Mouse (Mus musculus) left cerebral cortex, postnatal 36 days (tissue): ENCODE results near the gene Kifc3. TPM values are rescaled to one million over a fixed set of nuclear protein-coding genes. Genes with fewer than 3 reads are reported as not detected.

Experiments
- DNase-seq, 2 experiments: peaks; one replicate each; pipeline ENCODE4 v3.0.0; 2021 to 2022; ENCODE audit warnings: low spot score in 2 of 2, mixed read lengths in 1 of 2
- intact Hi-C: fragments of 180-260 bp; cut with DNase I; formaldehyde crosslinking; loops from one replicate; pipeline ENCODE4 v1.15.1; 2025
- total RNA-seq, 2 experiments: library from RNA; stranded (reverse); gene quantifications; 2 replicates each; pipeline ENCODE4 v1.2.3; 2021

Kifc3 gene
- total RNA-seq, 2 experiments from 2014 or later = 51.8 to 59.0 TPM

DNA sequence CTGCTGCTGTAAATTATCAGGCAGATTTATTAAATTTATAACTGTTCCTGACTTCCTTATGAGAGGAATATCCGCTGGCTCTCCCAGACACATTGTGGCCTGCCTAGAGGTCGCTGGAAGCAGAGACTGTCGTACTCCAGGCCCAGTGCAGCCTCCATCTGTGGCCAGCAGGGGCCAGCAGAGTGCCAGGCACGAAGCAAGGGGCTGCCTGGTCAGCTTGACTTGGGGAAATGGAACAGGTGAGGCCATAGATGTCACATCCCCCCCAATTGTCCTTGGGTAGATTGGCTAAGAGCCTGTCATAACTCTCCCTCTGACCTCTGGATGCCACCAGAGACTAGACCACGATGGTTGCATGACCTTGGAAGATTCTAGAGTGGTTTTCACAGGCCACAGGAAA lies 103.6 kb downstream of the Kifc3 start:
- intact Hi-C loops = no loop called here

DNA sequence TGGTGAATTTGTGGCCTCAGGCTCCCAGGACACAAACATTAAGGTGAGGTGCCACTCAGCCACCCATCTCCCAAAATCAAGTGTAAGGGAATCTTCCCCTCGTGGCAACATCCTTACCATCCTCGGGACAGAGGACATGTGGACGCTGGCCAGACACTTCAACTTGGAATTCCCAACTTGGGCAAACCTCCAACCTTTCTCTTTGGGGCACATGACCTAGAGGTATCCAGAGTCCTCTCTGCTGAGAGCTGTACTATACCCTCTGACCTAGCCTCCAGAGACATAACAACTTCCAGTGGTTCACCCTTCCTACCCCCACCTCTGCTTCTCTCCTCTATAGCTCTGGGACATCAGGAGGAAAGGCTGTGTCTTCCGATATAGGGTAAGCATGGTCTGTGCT lies 109.0 kb downstream of the Kifc3 start:
- intact Hi-C loops = no loop called here
- no peak for DNase-seq

More for the DNA sequence above, 103.6 kb downstream of the Kifc3 start:
- peak; percentile 65 to 66 for DNase-seq

DNA sequence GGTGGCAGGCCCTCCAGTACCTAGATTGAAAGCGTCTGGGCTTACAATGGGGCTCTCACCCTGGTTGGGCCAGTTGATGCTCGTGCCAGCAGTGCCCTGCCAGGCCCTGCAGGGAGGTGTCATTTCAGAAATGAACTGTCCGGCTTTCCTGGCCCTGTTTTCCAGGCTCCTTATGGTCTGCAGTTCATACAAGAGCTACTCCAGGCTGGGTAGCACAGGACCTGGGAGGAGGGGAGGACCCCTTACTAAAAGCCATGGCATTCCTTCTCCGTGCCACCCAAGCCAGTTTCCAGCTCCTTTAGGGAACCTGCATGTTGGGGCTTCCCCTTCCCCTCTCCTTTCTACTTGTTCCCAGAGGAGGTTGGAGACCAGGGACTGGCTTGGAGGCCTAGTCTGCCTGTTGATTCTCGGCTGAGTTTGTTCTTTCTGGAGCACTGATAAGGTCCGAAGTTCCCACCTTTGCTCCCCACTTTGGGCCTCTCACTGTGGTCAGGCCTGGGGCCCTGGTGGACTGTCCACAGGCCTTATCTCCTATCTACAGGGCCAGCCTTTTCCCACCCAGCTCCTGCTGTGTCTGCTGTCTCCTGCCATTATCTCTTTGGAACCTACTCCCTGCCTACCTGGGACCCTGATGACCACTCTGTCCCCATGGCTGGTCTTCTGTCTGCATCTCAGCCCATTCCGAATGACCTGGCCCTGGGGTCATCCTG lies 117.0 kb downstream of the Kifc3 start:
- intact Hi-C loops = no loop called here
- no peak for DNase-seq

DNA sequence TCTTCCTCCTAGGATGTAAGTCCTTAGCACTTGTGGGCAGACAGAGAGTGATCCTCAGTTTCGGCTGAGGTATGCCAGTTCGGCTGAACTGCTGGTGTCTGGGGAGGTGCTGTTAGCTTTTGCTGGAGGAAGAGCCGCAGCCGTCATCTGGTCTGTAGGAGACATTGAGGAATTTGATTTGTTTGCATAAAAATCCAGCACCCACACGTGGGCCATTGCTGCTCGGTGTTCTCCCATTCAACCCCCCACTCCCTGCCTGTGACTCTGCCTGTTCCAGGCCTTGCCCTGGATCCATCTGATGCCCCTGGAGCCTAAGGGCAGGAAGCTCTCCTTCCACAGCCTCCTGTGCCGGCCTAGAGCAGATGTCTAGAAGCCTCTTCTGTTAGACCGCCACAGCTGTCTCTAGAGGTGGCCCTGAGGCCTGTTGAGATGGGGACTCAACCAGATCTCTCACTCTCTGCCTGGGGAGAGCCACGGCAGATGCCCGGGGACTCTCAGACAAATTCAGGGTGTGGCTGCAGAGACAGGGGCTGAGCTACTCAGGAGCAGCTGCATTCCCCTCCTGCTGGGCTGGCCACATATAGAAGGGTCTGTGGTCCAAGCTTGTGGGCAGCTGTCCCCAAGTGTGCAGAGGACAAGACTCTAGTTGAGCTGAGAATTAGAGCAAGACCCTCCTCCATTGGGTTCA lies 117.7 kb downstream of the Kifc3 start:
- DNase-seq = no peak
- intact Hi-C loops = no loop called here

DNA sequence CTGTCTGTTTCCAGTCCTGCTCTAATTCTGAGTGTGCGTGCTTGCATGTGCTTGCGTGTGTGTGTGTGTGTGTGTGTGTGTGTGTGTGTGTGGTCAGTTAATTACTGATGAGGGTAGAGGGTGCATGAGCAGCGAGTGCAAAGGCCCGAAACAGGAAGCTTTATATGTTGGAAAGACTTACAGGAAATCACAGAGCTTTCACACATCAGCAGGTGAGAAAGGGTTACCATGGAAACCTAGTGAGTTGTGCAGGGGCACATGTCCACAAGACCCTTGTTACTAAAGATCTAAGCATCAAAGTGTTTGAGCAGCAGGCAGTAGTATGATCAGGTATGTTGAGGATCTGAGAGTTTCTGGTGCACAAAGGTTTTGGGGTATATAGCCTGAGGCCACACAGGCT lies 118.4 kb downstream of the Kifc3 start:
- DNase-seq = no peak
- intact Hi-C loops = no loop called here

DNA sequence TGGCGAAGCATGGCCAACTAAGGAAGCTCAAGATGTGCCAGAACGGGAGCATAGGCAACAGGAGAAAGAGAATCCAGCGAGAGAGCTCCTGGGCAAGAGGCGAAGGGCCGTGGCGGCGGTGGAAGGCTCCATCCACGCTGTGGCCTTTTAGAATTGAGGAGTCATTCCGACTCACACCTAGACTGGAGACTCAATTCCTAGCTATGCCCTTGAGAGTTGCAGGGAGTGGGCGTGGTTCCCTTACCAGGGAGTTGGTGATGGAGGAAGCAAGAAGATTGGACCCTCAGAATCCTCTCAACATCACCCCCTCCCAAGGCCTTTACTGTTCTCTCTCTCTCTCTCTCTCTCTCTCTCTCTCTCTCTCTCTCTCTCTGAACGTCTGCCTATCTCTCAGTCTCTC lies 121.0 kb downstream of the Kifc3 start:
- intact Hi-C loops = no loop called here
- DNase-seq = no peak

DNA sequence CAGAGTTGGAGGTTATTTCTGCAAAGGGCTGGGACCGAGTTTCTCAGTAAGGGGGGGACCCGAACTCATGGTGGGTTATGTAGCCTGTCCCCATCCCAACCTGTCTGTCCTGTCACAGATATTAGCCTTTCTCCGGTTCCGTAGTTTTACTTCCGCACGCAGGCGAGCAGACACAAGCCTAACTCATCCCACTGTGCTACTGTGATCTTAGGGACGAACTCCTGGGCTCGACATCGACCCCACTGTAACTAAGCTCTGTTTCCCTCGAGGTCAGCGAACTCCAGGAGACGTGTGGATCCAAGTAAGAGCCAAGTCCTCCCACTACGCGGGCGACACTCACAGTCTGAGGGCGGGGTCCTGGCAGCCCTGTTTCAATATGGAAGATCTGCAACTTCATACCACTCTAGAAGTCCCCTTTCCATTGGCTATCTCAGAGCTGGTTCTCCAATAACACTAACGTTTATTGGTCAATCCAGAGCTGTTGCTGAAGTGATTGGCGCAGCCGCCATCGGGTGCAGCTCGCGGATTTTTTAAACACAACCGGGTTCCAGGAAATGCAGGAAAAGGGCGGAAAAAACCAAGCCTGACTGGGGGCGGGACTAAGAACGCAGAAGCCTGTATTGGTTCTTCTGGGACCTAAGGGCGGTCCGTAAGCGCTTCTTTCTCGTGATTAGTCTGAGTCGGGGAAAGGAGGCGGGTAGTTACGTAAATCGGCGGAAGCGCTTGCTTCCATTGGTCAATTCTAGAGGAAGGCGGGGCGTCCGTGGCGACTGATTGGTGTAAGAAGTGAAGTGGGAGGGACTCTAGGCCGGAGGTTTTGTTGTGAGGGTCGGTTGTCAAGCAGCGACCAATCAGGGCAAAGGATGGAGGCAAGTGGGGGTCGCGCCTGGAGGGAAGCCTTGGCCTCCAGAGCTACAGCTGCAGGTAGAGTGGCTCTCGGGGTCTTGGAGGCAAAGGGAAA lies 122.0 kb downstream of the Kifc3 start, which contains the start of gene Katnb1:
Katnb1 (plus strand) TSS at position 806 of the 961 bp plus-strand sequence.
- DNase-seq = peak; percentile 97 to 98
- intact Hi-C loops = no loop called here

DNA sequence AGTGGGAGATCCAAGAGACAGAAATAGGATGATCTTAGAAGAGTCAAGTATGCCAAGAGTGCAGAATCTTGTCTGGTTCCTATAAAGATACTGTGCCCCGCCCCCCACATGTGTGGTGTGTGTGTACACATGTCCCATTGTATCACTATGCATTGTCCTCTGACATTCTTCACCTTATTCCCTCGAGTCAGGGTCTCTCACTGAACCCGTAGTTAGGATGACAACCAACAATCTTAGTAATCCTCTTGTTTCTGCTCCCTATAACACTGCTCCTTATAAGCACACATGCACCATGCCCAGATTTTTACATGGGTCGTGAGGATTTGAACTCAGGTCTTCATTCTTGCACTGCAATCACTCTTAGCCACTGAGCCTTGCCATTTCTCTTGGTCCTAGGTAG lies 123.3 kb downstream of the Kifc3 start:
- intact Hi-C loops = no loop called here
- no peak for DNase-seq

DNA sequence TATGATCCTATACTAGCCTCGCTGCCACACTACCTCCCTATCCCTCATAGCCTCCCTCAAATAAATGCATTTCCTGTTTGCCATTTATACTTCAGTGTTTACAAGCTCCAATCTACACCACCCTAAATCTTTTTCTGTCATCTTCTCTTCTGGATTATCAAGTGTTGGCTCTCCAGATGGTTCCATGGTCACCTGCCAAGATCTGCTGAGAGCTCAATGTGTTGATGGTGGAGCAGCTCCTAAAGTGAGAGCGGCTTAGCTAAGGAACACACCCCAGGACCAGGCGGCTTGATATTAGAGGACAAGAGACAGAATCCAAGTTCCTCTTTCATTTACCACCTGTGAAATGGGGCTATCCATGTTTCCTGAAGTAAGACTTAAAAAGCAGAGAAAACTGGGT lies 124.6 kb downstream of the Kifc3 start:
- intact Hi-C loops = no loop called here
- DNase-seq = no peak

DNA sequence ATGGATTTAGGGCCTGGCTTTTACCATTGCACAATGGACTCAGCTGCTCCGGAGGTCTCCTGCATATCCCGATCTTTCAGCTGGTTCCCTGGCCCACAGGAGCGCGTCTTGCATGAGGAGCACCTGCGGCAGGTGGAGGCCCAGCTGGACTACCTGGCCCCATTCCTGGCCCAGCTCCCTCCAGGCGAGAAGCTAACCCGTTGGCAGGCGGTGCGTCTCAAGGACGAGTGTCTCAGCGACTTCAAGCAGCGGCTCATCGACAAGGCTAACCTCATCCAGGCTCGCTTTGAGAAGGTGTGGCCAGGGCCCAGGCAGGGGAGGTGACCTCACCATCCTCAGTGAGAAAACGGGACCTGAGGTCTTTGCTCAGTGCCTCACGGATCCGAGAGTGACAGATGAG lies 126.5 kb downstream of the Kifc3 start:
- no peak for DNase-seq
- intact Hi-C loops = no loop called here

DNA sequence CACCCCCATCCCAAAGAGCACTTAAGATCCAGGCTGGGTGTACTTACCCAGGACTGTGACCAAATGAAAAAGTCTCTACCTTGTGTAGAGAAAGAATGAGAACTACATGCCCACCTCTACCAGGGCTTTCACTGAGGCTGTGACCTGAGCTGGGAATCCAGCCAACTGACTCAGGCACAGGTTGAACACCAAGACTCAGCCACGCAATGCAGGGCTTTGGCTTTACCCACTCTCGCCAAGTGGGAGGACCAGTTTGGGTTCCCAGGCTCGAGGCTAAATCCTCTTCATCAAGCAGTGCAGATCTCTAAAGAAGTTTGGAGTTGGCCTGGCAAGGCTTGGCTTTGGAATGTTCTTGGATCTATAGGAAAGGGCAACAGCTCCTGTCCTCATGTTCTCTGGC lies 127.1 kb downstream of the Kifc3 start:
- intact Hi-C loops = no loop called here
- DNase-seq = no peak

DNA sequence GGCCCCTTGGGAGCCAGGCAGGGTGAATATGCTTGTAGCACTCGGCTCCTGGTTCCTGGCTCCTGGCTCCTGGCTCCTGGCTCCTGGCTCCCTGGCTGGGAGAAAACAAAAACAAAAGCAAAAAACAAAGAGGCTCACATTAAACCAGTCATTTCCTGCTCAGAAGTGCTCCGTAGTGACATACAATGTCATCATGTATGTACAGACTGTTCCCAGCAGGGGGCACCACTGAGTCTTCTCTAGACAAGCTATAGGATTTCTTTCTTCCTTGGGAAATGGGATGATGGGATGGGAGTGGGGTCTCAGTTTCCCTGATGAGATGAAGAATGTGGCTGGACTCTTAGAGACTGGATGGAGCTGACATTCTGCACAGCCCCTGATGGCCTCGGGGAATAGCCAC lies 135.0 kb downstream of the Kifc3 start:
- no peak for DNase-seq
- intact Hi-C loops = no loop called here

DNA sequence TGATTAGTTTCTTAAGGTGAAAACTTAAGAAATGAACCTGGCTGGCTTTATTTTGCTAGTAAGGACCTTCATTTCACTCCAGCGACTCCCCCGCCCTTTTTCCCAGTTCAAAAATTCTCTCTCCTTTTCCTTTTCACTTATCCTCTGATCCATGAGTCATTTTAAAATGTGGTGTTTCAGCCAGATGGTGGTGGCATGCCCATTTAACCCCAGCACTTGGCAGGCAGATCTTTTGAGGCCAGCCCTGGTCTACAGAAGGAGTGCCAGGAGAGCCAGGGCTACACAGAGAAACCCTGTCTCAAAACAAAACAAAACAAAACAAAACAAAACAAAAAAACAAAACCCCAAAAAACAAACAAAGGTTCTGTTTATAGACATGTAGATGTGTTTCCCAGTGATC lies 138.1 kb downstream of the Kifc3 start:
- DNase-seq = no peak
- intact Hi-C loops = no loop called here

DNA sequence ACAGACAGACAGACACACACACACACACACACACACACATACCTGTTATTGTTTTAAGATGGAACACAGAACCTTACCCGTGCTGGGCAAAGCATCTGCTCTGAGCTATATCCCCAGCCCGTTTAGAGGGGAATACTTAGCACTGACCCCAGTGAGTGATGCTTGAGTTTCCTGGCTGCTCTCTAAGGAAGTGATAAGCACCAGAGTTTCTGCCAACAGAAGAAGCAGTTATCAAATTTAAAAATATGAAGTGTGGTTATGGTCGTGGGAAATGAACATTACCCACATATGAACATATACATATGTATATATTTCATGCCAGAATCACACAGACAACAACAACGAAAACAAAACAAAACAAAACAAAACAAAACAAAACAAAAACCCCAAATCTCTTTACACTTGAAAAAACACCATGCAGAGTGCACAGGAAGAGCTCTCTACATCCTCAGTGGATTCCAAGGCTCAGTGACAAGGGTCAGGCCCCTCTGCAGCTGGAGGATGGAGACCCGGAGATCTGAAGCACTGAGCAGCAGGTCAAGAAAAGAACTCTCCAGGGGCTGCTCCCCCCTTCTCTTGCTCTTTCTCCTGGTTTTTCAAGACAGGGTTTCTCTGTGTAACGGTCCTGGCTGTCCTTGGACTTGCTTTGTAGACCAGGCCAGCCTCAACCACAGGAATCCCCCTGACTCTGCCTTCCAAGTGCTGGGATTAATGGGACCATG lies 142.6 kb downstream of the Kifc3 start:
- DNase-seq = no peak
- intact Hi-C loops = no loop called here

DNA sequence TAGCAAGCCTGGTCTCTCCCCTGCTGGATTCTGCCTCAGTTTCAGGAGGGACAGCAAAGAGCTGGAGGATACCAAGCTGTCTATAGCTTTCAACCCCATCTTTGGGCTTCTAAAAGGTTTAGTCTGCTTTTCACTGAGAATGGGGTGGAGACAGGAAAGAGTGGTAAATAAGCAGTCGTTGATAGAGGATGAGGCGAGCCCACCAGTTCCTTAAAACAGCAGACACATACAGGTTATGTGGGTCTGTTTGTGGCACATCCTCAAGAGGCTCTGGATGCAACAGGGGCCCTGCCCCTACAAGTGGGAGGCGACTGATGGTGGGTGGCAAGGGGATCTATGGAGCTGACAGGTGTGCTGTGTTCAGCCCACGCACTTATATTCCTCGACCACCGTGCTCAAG lies 144.0 kb downstream of the Kifc3 start:
- no peak for DNase-seq
- intact Hi-C loops = no loop called here

DNA sequence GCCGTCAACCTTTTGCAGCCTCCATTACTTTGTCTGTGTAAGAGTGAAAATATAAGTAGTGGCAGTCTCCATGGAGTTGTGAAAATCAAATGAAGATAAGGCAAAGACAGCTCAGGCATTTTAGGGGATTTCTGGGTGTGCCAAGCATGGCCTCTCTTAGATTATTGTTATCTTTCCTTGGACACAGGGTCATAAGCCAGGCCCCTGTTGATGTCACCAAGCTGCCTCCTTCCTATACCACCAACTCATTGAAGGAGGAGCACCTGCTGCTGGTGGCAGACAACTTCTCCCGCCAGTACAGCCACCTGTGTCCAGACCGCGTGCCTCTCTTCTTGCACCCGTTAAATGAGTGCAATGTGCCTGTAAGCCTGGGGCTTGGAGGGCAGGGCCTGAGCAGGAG lies 146.2 kb downstream of the Kifc3 start:
- intact Hi-C loops = no loop called here

DNA sequence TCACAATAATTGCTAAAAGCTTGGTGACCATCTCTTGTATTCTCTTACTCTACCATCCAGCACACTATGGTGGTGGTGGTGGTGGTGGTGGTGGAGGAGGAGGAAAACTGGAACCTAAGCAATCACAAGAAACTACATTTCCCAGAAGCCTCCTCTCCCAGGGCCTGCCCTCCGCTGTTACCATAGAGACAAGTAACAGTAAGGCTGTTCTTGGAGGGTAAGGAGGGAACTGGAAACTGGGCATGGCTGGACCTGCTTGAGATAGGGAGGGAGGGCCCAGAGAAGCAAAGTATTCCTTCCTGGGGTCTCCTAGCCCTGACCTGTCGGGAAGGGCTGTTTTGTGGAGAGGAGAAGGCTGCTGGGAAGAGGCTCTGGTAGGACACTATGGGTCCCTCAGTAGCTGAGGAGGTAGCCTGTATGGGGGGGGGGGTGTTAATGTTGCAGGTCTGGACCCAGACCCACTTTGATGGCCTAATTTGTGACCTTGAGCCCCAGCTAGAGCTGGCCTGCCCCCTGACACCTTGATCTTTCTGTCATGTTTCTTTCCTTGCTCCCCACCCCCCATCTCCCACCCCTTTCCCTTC lies 147.6 kb downstream of the Kifc3 start, which contains the start of gene Drc7:
Drc7 (plus strand) TSS at position 177 of the 584 bp plus-strand sequence.
- intact Hi-C loops = no loop called here
- no peak for DNase-seq

More for the DNA sequence above, 146.2 kb downstream of the Kifc3 start:
- DNase-seq = no peak

DNA sequence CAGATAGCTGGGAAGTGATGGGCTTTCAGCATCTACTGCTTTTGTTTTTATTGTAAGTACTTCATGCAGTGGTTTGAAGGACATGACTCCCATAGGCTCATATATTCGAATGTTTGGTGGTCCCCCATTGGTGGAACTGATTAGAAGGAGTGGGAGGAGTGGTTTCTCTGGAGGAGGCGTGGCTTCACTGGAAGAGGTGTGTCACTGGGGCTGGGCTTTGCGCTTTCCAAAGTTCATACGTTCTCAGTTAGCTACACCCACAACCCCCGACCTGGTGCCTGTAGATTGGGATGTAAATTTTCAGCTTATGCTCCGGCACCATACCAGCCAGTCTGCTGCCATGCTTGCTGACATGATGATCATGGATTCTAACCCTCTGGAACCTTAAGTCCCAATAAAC lies 148.2 kb downstream of the Kifc3 start:
- intact Hi-C loops = no loop called here
- no peak for DNase-seq
